In genomic region chr1:181210601-181211402, GRCm38 (mm10) we compare ENCODE assay signal across 8 mouse cellular contexts. TPM values are rescaled to one million over a fixed set of nuclear protein-coding genes. Genes with fewer than 3 reads are reported as not detected.
DNase-seq lines count a peak whose midpoint lies in the region; ATAC-seq and TF ChIP-seq lines count a peak whose summit lies in the region.

No protein-coding gene starts in this region.

- no peak for TF ChIP-seq CTCF in G1E (IDR thresholded peaks at IDR 0.05; ENCODE audit: low read depth, low read length)

- H3K27ac ChIP-seq in embryonic facial prominence, embryonic 15.5 days (replicated peaks) = peak overlapping the region; percentile 92
- peak overlapping the region; percentile 96 for H3K27ac ChIP-seq in heart, embryonic 15.5 days

- H3K27me3 ChIP-seq in G1E (ENCODE audit: insufficient read depth, low read length) = no peaks in the 10 kb centered on the region
- H3K27me3 ChIP-seq in embryonic facial prominence, embryonic 15.5 days = no peaks in the 10 kb centered on the region
- no peaks in the 10 kb centered on the region for H3K27me3 ChIP-seq in heart, embryonic 15.5 days

- peak overlapping the region; percentile 79 for H3K4me2 ChIP-seq in embryonic facial prominence, embryonic 15.5 days (replicated peaks)
- peak overlapping the region; percentile 91 for H3K4me2 ChIP-seq in heart, embryonic 15.5 days

- no peaks in the 10 kb centered on the region for H3K9me3 ChIP-seq in G1E (replicated peaks)
- no peaks in the 10 kb centered on the region for H3K9me3 ChIP-seq in embryonic facial prominence, embryonic 15.5 days (replicated peaks)
- no peaks in the 10 kb centered on the region for H3K9me3 ChIP-seq in heart, embryonic 15.5 days (replicated peaks)

- no peak for ATAC-seq in G1E (ENCODE audit: extremely low read depth, insufficient number of reproducible peaks, low FRiP score, poor library complexity, severe bottlenecking)
- ATAC-seq in embryonic facial prominence, embryonic 15.5 days (ENCODE audit: insufficient number of reproducible peaks, low FRiP score, low TSS enrichment, low read depth) = 0 out of 2 replicates have a peak, but pooled peaks have one; percentile 8
- ATAC-seq in heart, embryonic 15.5 days (replicated peaks; ENCODE audit: insufficient number of reproducible peaks, insufficient read depth, low FRiP score, low read depth) = peak; percentile 10

- peaks cover 43% of the 10 kb centered on the region for H3K4me1 ChIP-seq in G1E (ENCODE audit: insufficient read depth, low read depth, low read length)
- H3K4me1 ChIP-seq in embryonic facial prominence, embryonic 15.5 days = peaks cover 18% of the 10 kb centered on the region
- peaks cover 22% of the 10 kb centered on the region for H3K4me1 ChIP-seq in heart, embryonic 15.5 days (replicated peaks)

- H3K36me3 ChIP-seq in G1E (replicated peaks) = peaks cover 33% of the 10 kb centered on the region
- H3K36me3 ChIP-seq in embryonic facial prominence, embryonic 15.5 days = peaks cover 3% of the 10 kb centered on the region; the same call in 1 of the 2 replicates
- peaks cover 13% of the 10 kb centered on the region for H3K36me3 ChIP-seq in heart, embryonic 15.5 days

- H3K9ac ChIP-seq in embryonic facial prominence, embryonic 15.5 days = peak overlapping the region; percentile 96
- peak overlapping the region; percentile 92 for H3K9ac ChIP-seq in heart, embryonic 15.5 days

- DNase-seq in G1E (ENCODE audit: low spot score) = peak; percentile 39
- peak; percentile 14 to 26 for DNase-seq in adrenal gland, postnatal 4 days (ENCODE audit: low spot score in 2 of 2)
- peak; percentile 56 for DNase-seq in kidney, postnatal 14 days
- DNase-seq in lung, postnatal 10 days = peak; percentile 73
- DNase-seq in ovary, postnatal 10 days (ENCODE audit: low spot score) = peak; percentile 31
- DNase-seq in thymus, postnatal 4 days = peak; percentile 63

- H3K4me3 ChIP-seq in G1E (ENCODE audit: low read depth, low read length) = peak overlapping the region; percentile 87
- H3K4me3 ChIP-seq in embryonic facial prominence, embryonic 15.5 days (replicated peaks) = peak overlapping the region; percentile 89
- H3K4me3 ChIP-seq in heart, embryonic 15.5 days = peak overlapping the region; percentile 79

- 0% methylated on average over 55 of the region's 56 CpGs for WGBS in embryonic facial prominence, embryonic 15.5 days
- WGBS in heart, embryonic 15.5 days = under 1% methylated on average over 51 of the region's 56 CpGs

RNA-seq across cellular contexts. Expression of gene Wdr26, which starts 1.0 kb away (rescaled TPM):
- total RNA-seq in G1E (2014; fragmentation: Nextera tagmentation) (239 and 297 TPM in 2 replicates), G1E (2017) (96.4 and 101 TPM in 2 replicates)
- 28.1 and 39.9 TPM in 2 replicates for polyA plus RNA-seq in G1E (2012)
- total RNA-seq in adrenal gland, postnatal 4 days (2021) = 100 to 1,000 TPM; 162 to 186 TPM
- polyA plus RNA-seq in embryonic facial prominence, embryonic 15.5 days (2015; fragmentation: Nextera tagmentation; extraction: Ambion mirVana) = 38.0 and 39.8 TPM in 2 replicates
- 25.1 and 29.3 TPM in 2 replicates for polyA plus RNA-seq in heart, embryonic 15.5 days (2015; fragmentation: Nextera tagmentation; extraction: Ambion mirVana)

Comparison
In these comparisons a context has a peak if more than half of its experiments do, and no peak if none do; other contexts are left out.
1. DNase-seq: peak in every context shown above with its lines; median percentile 73 in lung, postnatal 10 days; 63 in thymus, postnatal 4 days; 56 in kidney, postnatal 14 days; 39 in G1E; 31 in ovary, postnatal 10 days; 20 in adrenal gland, postnatal 4 days.